Comparison of ENCODE assay signal across 8 mouse cellular contexts in genomic region chr12:33958241-33959194, GRCm38 (mm10). TPM values are rescaled to one million over a fixed set of nuclear protein-coding genes. Genes with fewer than 3 reads are reported as not detected.
DNase-seq lines count a peak whose midpoint lies in the region; ATAC-seq lines count a peak whose summit lies in the region.

No protein-coding gene starts in this region.

- H3K36me3 ChIP-seq in kidney, embryonic 14.5 days (ENCODE audit: control insufficient read depth, insufficient read depth, low read length) = no peaks in the 10 kb centered on the region
- H3K36me3 ChIP-seq in liver, embryonic 15.5 days (replicated peaks) = no peaks in the 10 kb centered on the region

- no peaks in the 10 kb centered on the region for H3K9me3 ChIP-seq in kidney, embryonic 14.5 days (ENCODE audit: control insufficient read depth, low read length)
- no peaks in the 10 kb centered on the region for H3K9me3 ChIP-seq in liver, embryonic 15.5 days (replicated peaks)

- peak overlapping the region; percentile 63 for H3K4me2 ChIP-seq in kidney, embryonic 14.5 days (replicated peaks; ENCODE audit: low read depth, low read length)
- peak overlapping the region; percentile 59 for H3K4me2 ChIP-seq in liver, embryonic 15.5 days

- DNase-seq in kidney, adult 8-10 months = no peak
- DNase-seq in ES-CJ7 (ENCODE audit: low read depth, low spot score) = peak; percentile 34
- DNase-seq in embryo, embryonic 9.5 days (ENCODE audit: extremely low spot score) = peak; percentile 74
- DNase-seq in heart, postnatal 4 days = peak; percentile 23
- peak; percentile 54 for DNase-seq in yolk sac, embryonic 10.5 days (ENCODE audit: low spot score)
- no peak for DNase-seq in frontal cortex, postnatal 25 days (ENCODE audit: low spot score in 2 of 2)

- ATAC-seq in kidney, embryonic 14.5 days (ENCODE audit: low FRiP score, low TSS enrichment) = peak; percentile 37; the same call in 1 of the 2 replicates
- ATAC-seq in liver, embryonic 15.5 days (ENCODE audit: insufficient read depth) = no peak

- H3K4me3 ChIP-seq in kidney, embryonic 14.5 days (ENCODE audit: low read length) = peak overlapping the region; percentile 65
- H3K4me3 ChIP-seq in liver, embryonic 15.5 days (replicated peaks) = peak overlapping the region; percentile 39

- H3K9ac ChIP-seq in kidney, embryonic 14.5 days (ENCODE audit: low read depth, low read length) = peak overlapping the region; percentile 79
- no peak overlapping the region for H3K9ac ChIP-seq in liver, embryonic 15.5 days

- H3K4me1 ChIP-seq in kidney, embryonic 14.5 days (ENCODE audit: control insufficient read depth, insufficient read depth, low read length) = no peaks in the 10 kb centered on the region; the same call in 1 of the 2 replicates
- 0 out of 2 replicates have a peak, but pooled peaks cover 6% of the 10 kb centered on the region for H3K4me1 ChIP-seq in liver, embryonic 15.5 days (replicated peaks)

- under 1% methylated on average over 45 of the region's 56 CpGs for whole genome bisulfite sequencing in kidney, embryonic 14.5 days
- 1% methylated on average over 52 of the region's 56 CpGs for WGBS in liver, embryonic 15.5 days (ENCODE audit: insufficient replicate concordance)

- peak overlapping the region; percentile 80; the same call in 1 of the 2 replicates for H3K27ac ChIP-seq in kidney, embryonic 14.5 days (ENCODE audit: low read depth, low read length)
- no peak overlapping the region for H3K27ac ChIP-seq in liver, embryonic 15.5 days (replicated peaks)

- peaks cover 79% of the 10 kb centered on the region for H3K27me3 ChIP-seq in kidney, embryonic 14.5 days (ENCODE audit: control insufficient read depth, insufficient read depth, low read length)
- peaks cover 91% of the 10 kb centered on the region for H3K27me3 ChIP-seq in liver, embryonic 15.5 days

RNA-seq across cellular contexts. Expression of gene Twist1, which starts 1.0 kb away (rescaled TPM):
- 5.8 and 9.0 TPM in 2 replicates for polyA plus RNA-seq in kidney, embryonic 14.5 days (2014; fragmentation: Nextera tagmentation; extraction: Ambion mirVana)
- 1 to 10 TPM; 4.3 to 4.6 TPM for total RNA-seq in heart, postnatal 4 days (2021)
- polyA plus RNA-seq in liver, embryonic 15.5 days (2015; fragmentation: Nextera tagmentation; extraction: Ambion mirVana) = 0.12 TPM in 2 replicates

RNA-seq across cellular contexts. Expression of gene Ferd3l, which starts 30.3 kb away (rescaled TPM):
- polyA plus RNA-seq in kidney, embryonic 14.5 days (2014; fragmentation: Nextera tagmentation; extraction: Ambion mirVana) = not detected in 2 replicates
- not detected for total RNA-seq in heart, postnatal 4 days (2021)
- not detected in 2 replicates for polyA plus RNA-seq in liver, embryonic 15.5 days (2015; fragmentation: Nextera tagmentation; extraction: Ambion mirVana)

Comparison
In these comparisons a context has a peak if more than half of its experiments do, and no peak if none do; other contexts are left out.
1. DNase-seq: peak in ES-CJ7 (single experiment), embryo, embryonic 9.5 days (single experiment), heart, postnatal 4 days (single experiment) and yolk sac, embryonic 10.5 days (single experiment); none in kidney, adult 8-10 months (0 of 2) and frontal cortex, postnatal 25 days (0 of 2).